13 mouse cellular contexts compared by ENCODE assay signal in the genomic region with DNA sequence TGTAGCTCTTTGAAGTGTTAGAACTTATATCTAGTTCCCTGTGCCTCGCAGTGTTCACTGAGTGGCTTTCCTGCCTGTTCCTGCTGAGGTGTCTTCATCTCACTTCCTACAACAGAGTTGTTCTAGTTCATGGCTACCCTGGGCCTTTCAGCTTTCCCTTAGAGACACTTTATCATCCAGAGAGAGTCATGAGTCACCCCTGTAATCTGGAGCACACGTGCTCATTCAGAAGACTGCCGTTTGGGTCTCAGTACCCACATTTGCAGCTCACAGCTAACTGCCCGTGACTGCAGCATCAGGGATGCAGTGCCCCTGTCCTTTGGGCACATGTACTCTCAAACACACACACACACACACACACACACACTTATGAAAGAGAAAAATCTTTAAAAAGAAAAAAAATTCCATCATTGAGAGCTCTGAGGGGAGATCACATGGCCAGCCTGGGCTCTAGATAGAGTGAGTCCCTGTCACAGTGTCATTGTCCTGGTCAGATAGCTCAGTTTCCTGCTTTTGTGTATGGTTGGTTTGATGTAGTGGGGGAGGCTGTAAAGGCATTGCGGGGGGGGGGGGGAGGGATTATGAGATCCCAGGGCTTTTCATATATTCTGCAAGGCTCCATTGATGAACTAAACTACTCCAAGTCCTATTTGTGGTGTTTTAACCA. TPM values are rescaled to one million over a fixed set of nuclear protein-coding genes. Genes with fewer than 3 reads are reported as not detected.
A peak's percentile ranks its signal among the peaks of the same experiment; 100 is the strongest.
DNase-seq lines count a peak whose midpoint lies in the region; ATAC-seq and TF ChIP-seq lines count a peak whose summit lies in the region.
"Had no signal": no experiment of that assay in that cellular context is flagged by ENCODE, and none has a peak within 500 bp of the region (broad histone marks: within the 10 kb centered on the region; RNA-seq: fewer than 3 reads in every experiment).

No protein-coding gene starts in this region.

- peak; percentile 65 for ATAC-seq in lung, embryonic 16.5 days (ENCODE audit: low read depth)
- peak; percentile 60 for ATAC-seq in intestine, embryonic 16.5 days
- peak; percentile 17; the same call in 1 of the 2 replicates for ATAC-seq in neural tube, embryonic 15.5 days (ENCODE audit: low FRiP score)

- no peaks in the 10 kb centered on the region for H3K9me3 ChIP-seq in heart, embryonic 10.5 days
- no peaks in the 10 kb centered on the region for H3K9me3 ChIP-seq in lung, embryonic 16.5 days (ENCODE audit: control insufficient read depth, low read length)
- H3K9me3 ChIP-seq in intestine, embryonic 16.5 days (ENCODE audit: control insufficient read depth, low read length), result no peaks in the 10 kb centered on the region
- H3K9me3 ChIP-seq in neural tube, embryonic 15.5 days (replicated peaks), result no peaks in the 10 kb centered on the region

- WGBS in heart, embryonic 10.5 days, result 47% methylated on average over 5 of the region's 5 CpGs
- WGBS in heart, adult 2 months, result 30% methylated on average over 5 of the region's 5 CpGs
- 58% methylated on average over 5 of the region's 5 CpGs for WGBS in lung, embryonic 16.5 days
- 63% methylated on average over 5 of the region's 5 CpGs for WGBS in intestine, embryonic 16.5 days
- WGBS in neural tube, embryonic 15.5 days, result 46% methylated on average over 5 of the region's 5 CpGs

- peak overlapping the region; percentile 22; the same call in 1 of the 2 replicates for H3K27ac ChIP-seq in heart, embryonic 10.5 days
- no peak overlapping the region for H3K27ac ChIP-seq in heart, adult 2 months
- H3K27ac ChIP-seq in lung, embryonic 16.5 days (ENCODE audit: low read length), result peak overlapping the region; percentile 3; the same call in 1 of the 2 replicates
- no peak overlapping the region for H3K27ac ChIP-seq in intestine, embryonic 16.5 days (ENCODE audit: low read length)
- no peak overlapping the region for H3K27ac ChIP-seq in neural tube, embryonic 15.5 days (replicated peaks)

- intact Hi-C loops in heart, adult 2 months (cut with DNase I), result no loop called here

- no peak overlapping the region for H3K4me2 ChIP-seq in lung, embryonic 16.5 days (ENCODE audit: low read depth, low read length)
- no peak overlapping the region for H3K4me2 ChIP-seq in intestine, embryonic 16.5 days (ENCODE audit: low read depth, low read length)
- no peak overlapping the region for H3K4me2 ChIP-seq in neural tube, embryonic 15.5 days

- TF ChIP-seq CTCF in heart, adult 2 months (IDR thresholded peaks at IDR 0.05), result no peak

- no peak for TF ChIP-seq POLR2A in heart, adult 2 months (IDR thresholded peaks at IDR 0.05; ENCODE audit: insufficient read depth, low read depth, low read length)

- no peaks in the 10 kb centered on the region for H3K27me3 ChIP-seq in heart, embryonic 10.5 days (ENCODE audit: insufficient read depth, poor library complexity, severe bottlenecking)
- no peaks in the 10 kb centered on the region for H3K27me3 ChIP-seq in heart, adult 2 months (ENCODE audit: control insufficient read depth, insufficient read depth, low read length)
- H3K27me3 ChIP-seq in lung, embryonic 16.5 days (ENCODE audit: control insufficient read depth, insufficient read depth, low read depth, low read length), result no peaks in the 10 kb centered on the region
- no peaks in the 10 kb centered on the region for H3K27me3 ChIP-seq in intestine, embryonic 16.5 days (replicated peaks; ENCODE audit: control insufficient read depth, insufficient read depth, low read length)
- H3K27me3 ChIP-seq in neural tube, embryonic 15.5 days (replicated peaks), result no peaks in the 10 kb centered on the region
- H3K27me3 ChIP-seq: CH12.LX had no signal

- H3K4me1 ChIP-seq in heart, embryonic 10.5 days, result peaks cover 13% of the 10 kb centered on the region; the same call in 1 of the 2 replicates
- H3K4me1 ChIP-seq in heart, adult 2 months (ENCODE audit: control insufficient read depth, insufficient read depth, low read length), result peaks cover 7% of the 10 kb centered on the region
- peaks cover 2% of the 10 kb centered on the region; the same call in 1 of the 2 replicates for H3K4me1 ChIP-seq in lung, embryonic 16.5 days (replicated peaks; ENCODE audit: control insufficient read depth, insufficient read depth, low read length)
- peaks cover 12% of the 10 kb centered on the region for H3K4me1 ChIP-seq in intestine, embryonic 16.5 days (ENCODE audit: control insufficient read depth, insufficient read depth, low read length)
- 0 out of 2 replicates have a peak, but pooled peaks cover 8% of the 10 kb centered on the region for H3K4me1 ChIP-seq in neural tube, embryonic 15.5 days

- no peak overlapping the region for H3K4me3 ChIP-seq in heart, embryonic 10.5 days
- H3K4me3 ChIP-seq in heart, adult 2 months, result no peak overlapping the region
- no peak overlapping the region for H3K4me3 ChIP-seq in lung, embryonic 16.5 days (ENCODE audit: low read length)
- no peak overlapping the region for H3K4me3 ChIP-seq in intestine, embryonic 16.5 days (ENCODE audit: low read length)
- H3K4me3 ChIP-seq in neural tube, embryonic 15.5 days (replicated peaks), result no peak overlapping the region

- peaks cover 16% of the 10 kb centered on the region for H3K36me3 ChIP-seq in heart, embryonic 10.5 days
- H3K36me3 ChIP-seq in heart, adult 2 months (ENCODE audit: control insufficient read depth, insufficient read depth, low read length), result peaks cover 18% of the 10 kb centered on the region
- H3K36me3 ChIP-seq in lung, embryonic 16.5 days (ENCODE audit: control insufficient read depth, insufficient read depth, low read length), result peaks cover 6% of the 10 kb centered on the region; the same call in 1 of the 2 replicates
- H3K36me3 ChIP-seq in intestine, embryonic 16.5 days (ENCODE audit: control insufficient read depth, insufficient read depth, low read length), result peaks cover 4% of the 10 kb centered on the region; the same call in 1 of the 2 replicates
- peaks cover 5% of the 10 kb centered on the region; the same call in 1 of the 2 replicates for H3K36me3 ChIP-seq in neural tube, embryonic 15.5 days

- no peak overlapping the region for H3K9ac ChIP-seq in heart, adult 2 months (ENCODE audit: low read depth, low read length)
- no peak overlapping the region for H3K9ac ChIP-seq in lung, embryonic 16.5 days (ENCODE audit: low read length)
- no peak overlapping the region for H3K9ac ChIP-seq in intestine, embryonic 16.5 days (ENCODE audit: low read depth, low read length)
- H3K9ac ChIP-seq in neural tube, embryonic 15.5 days (replicated peaks), result no peak overlapping the region

- no peak for TF ChIP-seq EP300 in heart, adult 2 months (IDR thresholded peaks at IDR 0.05; ENCODE audit: insufficient read depth, low read depth, low read length)

- no peak for DNase-seq in heart, embryonic 10.5 days (ENCODE audit: low spot score)
- DNase-seq in heart, adult 2 months, result no peak
- DNase-seq in lung, postnatal 10 days, result no peak
- DNase-seq in frontal cortex, adult 2 months (ENCODE audit: extremely low spot score in 1 of 2, low spot score in 1 of 2), result no peak
- no peak for DNase-seq in thymus, postnatal 10 days (ENCODE audit: low spot score in 2 of 2)
- DNase-seq: kidney, adult 18-20 months; layer of hippocampus, postnatal 36 days; lung, postnatal 4 days; thymus, postnatal 36 days had no signal

- H3K79me2 ChIP-seq in heart, adult 2 months (replicated peaks; ENCODE audit: control insufficient read depth, insufficient read depth, low read length), result peaks cover 5% of the 10 kb centered on the region

RNA-seq across cellular contexts. Expression of a gene that starts 19.6 kb away (rescaled TPM):
- polyA plus RNA-seq in heart, embryonic 10.5 days (2016; fragmentation: Nextera tagmentation; extraction: Ambion mirVana), result 339 and 374 TPM in 2 replicates
- 100 to 1,000 TPM; 164 to 179 TPM for total RNA-seq in heart, adult 2 months (2021)
- polyA plus RNA-seq in heart, adult 2 months (2012; rRNA removed), result 258 and 403 TPM in 2 replicates
- 394 and 405 TPM in 2 replicates for polyA plus RNA-seq in lung, embryonic 16.5 days (2015; fragmentation: Nextera tagmentation; extraction: Ambion mirVana)
- polyA plus RNA-seq in intestine, embryonic 16.5 days (2015; fragmentation: Nextera tagmentation; extraction: Ambion mirVana), result 513 and 568 TPM in 2 replicates
- 346 and 374 TPM in 2 replicates for polyA plus RNA-seq in neural tube, embryonic 15.5 days (2015; fragmentation: Nextera tagmentation; extraction: Ambion mirVana)
- 328 and 476 TPM in 2 replicates for polyA plus RNA-seq in frontal cortex, adult 2 months (2012; rRNA removed)

RNA-seq across cellular contexts. Expression of a gene that starts 43.1 kb away (rescaled TPM):
- 8.7 and 11.3 TPM in 2 replicates for polyA plus RNA-seq in heart, embryonic 10.5 days (2016; fragmentation: Nextera tagmentation; extraction: Ambion mirVana)
- total RNA-seq in heart, adult 2 months (2021), result 10 to 100 TPM; 28.6 to 31.3 TPM
- polyA plus RNA-seq in heart, adult 2 months (2012; rRNA removed), result 22.3 and 36.8 TPM in 2 replicates
- 9.6 and 12.3 TPM in 2 replicates for polyA plus RNA-seq in lung, embryonic 16.5 days (2015; fragmentation: Nextera tagmentation; extraction: Ambion mirVana)
- 15.3 TPM in 2 replicates for polyA plus RNA-seq in intestine, embryonic 16.5 days (2015; fragmentation: Nextera tagmentation; extraction: Ambion mirVana)
- 8.6 and 11.1 TPM in 2 replicates for polyA plus RNA-seq in neural tube, embryonic 15.5 days (2015; fragmentation: Nextera tagmentation; extraction: Ambion mirVana)
- 18.1 and 19.1 TPM in 2 replicates for polyA plus RNA-seq in frontal cortex, adult 2 months (2012; rRNA removed)

Comparison
In these comparisons a context has a peak if more than half of its experiments do, and no peak if none do; other contexts are left out.
1. H3K27ac ChIP-seq: peak in heart, embryonic 10.5 days (single experiment) and lung, embryonic 16.5 days (single experiment); none in heart, adult 2 months (single experiment), intestine, embryonic 16.5 days (single experiment) and neural tube, embryonic 15.5 days (single experiment).
2. Peak in every context shown above with its lines, with median percentiles within 50 percentile points of each other: ATAC-seq.